Mouse (Mus musculus) bone marrow, adult 2 months (tissue): ENCODE data around the gene Iqcn.

ENCODE experiments used
- CTCF ChIP-seq: fragments of 200-500 bp; IDR thresholded peaks from 2 replicates; pipeline ENCODE4 v1.5.1; 2011; ENCODE audit warnings: low read length, control low read depth; ENCODE audit not compliant: control insufficient read depth, insufficient read depth
- POLR2A ChIP-seq: fragments of 200-500 bp; IDR thresholded peaks from 2 replicates; pipeline ENCODE4 v1.6.1; 2011; ENCODE audit warnings: low read depth, mild to moderate bottlenecking, control low read depth, low read length, borderline replicate concordance; ENCODE audit not compliant: control insufficient read depth

DNA sequence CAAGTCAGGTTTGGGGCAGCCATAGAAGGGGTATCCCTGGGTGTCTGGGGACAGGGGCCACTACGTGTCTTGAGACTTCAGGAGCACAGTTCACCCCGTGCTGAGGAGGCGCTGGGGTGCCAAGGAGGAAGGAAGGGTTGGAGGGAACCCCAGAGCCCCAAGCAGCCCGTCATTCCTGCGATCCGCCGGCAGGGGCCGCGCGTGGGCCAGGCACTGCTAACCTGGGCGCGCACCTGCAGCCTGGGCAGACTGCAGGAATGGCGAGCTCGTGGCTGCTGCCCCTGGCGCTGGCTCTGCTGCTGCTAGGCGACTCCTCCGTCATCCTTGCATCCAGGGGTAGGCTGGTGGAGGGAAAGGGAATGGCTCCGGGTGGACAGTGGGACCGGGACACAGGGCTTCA lies 15.0 kb downstream of the Iqcn start, which contains the start of gene Gm3336:
- TF ChIP-seq CTCF, result peak; percentile 78
- no peak; the same call in 1 of the 2 replicates for TF ChIP-seq POLR2A
